Mouse (Mus musculus) heart, adult 2 months (tissue): Measurements from ENCODE around the gene Pum2. TPM values are rescaled to one million over a fixed set of nuclear protein-coding genes. Genes with fewer than 3 reads are reported as not detected.

ENCODE experiments used
- DNase-seq, 2 experiments: peaks; one replicate each; pipeline ENCODE4 v3.0.0; 2021
- H3K27ac ChIP-seq: fragments of 200-600 bp; 2 replicates; pipeline ENCODE4 v1.8.1; 2022
- H3K27me3 ChIP-seq: fragments of 200-500 bp; 2 replicates; pipeline ENCODE4 v1.6.1; 2012; ENCODE audit warnings: mild to moderate bottlenecking, low read length, inconsistent platforms, mixed read lengths; ENCODE audit not compliant: control insufficient read depth, insufficient read depth
- H3K36me3 ChIP-seq: fragments of 200-500 bp; 2 replicates; pipeline ENCODE4 v1.6.1; 2012; ENCODE audit warnings: low read length, inconsistent platforms; ENCODE audit not compliant: control insufficient read depth, insufficient read depth
- H3K4me1 ChIP-seq: fragments of 200-500 bp; 2 replicates; pipeline ENCODE4 v1.6.1; 2011; ENCODE audit warnings: low read length; ENCODE audit not compliant: control insufficient read depth, insufficient read depth
- H3K4me3 ChIP-seq: fragments of 200-600 bp; 2 replicates; pipeline ENCODE4 v1.8.1; 2022
- H3K79me2 ChIP-seq: fragments of 200-500 bp; replicated peaks from 2 replicates; pipeline ENCODE4 v1.6.1; 2012; ENCODE audit warnings: mild to moderate bottlenecking, inconsistent platforms, low read length, moderate library complexity, mixed read lengths; ENCODE audit not compliant: control insufficient read depth, insufficient read depth
- H3K9ac ChIP-seq: fragments of 200-500 bp; 2 replicates; pipeline ENCODE4 v1.6.1; 2012; ENCODE audit warnings: low read depth, mild to moderate bottlenecking, control low read depth, inconsistent platforms, low read length, mixed read lengths
- CTCF ChIP-seq: fragments of 200-600 bp; IDR thresholded peaks from 2 replicates; pipeline ENCODE4 v1.8.1; 2022; ENCODE audit warnings: antibody characterized with exemption, mild to moderate bottlenecking, moderate library complexity
- EP300 ChIP-seq: fragments of 200-500 bp; IDR thresholded peaks from 2 replicates; pipeline ENCODE4 v1.6.1; 2011; ENCODE audit warnings: low read depth, low read length, control low read depth; ENCODE audit not compliant: insufficient read depth
- POLR2A ChIP-seq: fragments of 200-500 bp; IDR thresholded peaks from 2 replicates; pipeline ENCODE4 v1.6.1; 2011; ENCODE audit warnings: mild to moderate bottlenecking, low read depth, low read length, control low read depth; ENCODE audit not compliant: insufficient read depth
- WGBS: fragments of 180-500 bp; shearing (Covaris S2); methylation state at CpG from one replicate; pipeline ENCODE4 v1.1.7; 2018; 5-methylcytosine and 5-hydroxymethylcytosine counted together
- intact Hi-C: fragments of 180-260 bp; cut with DNase I; formaldehyde crosslinking; loops from one replicate; pipeline ENCODE4 v1.15.1; 2025
- polyA plus RNA-seq: library from polyadenylated mRNA; depleted of rRNA; stranded (reverse); fragments of >200 nt; gene quantifications from 2 replicates; pipeline ENCODE4 v1.2.3, GENCODE M21; 2012
- total RNA-seq, 2 experiments: library from RNA; stranded (reverse); gene quantifications; 2 replicates each; pipeline ENCODE4 v1.2.3; 2021

Gene Pum2
- total and polyA plus RNA-seq, 3 experiments, result 38.6 to 130 (median 130) TPM

DNA sequence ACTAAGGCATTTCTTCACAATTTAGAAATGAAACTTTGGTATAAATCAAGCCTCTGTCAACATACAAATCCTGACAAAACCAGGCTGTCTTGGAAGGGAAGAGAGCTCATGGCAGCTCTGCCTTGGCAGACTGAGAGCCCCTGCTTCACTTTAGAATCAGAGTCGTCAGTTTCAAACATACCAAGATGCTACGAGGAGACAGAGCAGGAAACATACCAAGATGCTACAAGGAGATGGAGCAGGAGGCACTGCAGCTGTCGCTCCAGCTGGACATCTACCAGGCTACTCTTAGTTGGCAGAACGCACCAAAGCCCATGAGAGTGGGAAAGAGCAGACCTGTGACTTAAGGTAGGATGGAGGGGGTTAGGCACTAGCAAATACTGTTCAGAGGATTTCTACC is 11.2 kb upstream of the Pum2 start:
- 73% methylated on average over 4 of the region's 4 CpGs for WGBS

DNA sequence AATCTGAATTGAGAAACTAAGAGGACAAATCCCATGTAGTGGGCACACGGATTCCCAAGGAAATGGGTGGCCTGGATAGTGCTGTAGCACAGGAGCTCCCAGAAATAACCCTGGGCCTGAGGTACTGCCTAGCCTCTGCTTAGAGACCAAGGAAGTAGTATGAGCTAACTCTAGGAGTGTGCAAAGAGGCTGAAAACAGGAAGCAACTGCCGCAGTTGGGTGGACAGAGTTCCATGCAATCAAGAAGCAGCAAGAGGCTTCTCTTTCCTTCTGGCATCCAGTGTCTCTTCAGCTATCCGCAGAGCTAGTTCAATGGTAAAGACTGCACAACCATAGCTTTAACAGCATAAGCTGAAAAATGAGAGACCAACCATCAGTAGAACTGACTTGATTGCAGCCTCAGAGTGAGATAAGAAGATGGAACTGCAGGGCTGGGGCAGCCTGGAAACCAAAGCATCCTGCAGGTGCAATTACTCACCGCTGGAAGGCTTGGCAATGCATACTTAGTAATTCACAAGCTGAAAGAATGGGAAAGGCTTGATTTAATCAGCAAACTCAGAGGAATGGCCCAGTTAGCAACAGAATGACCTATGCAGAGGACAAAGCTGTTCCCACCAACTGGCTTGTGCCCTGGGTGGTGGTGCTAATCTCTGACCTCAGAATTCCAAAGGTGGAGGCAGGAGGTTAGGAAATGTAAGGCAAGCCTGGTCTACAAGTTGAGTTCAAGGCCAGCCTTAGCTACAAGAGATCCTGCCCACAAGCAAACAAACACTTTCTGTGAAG is 6.3 kb upstream of the Pum2 start:
- H3K27ac ChIP-seq, result no peak overlapping the region
- H3K9ac ChIP-seq, result no peak overlapping the region
- H3K4me1 ChIP-seq, result no peaks in the 10 kb centered on the region; the same call in 1 of the 2 replicates
- intact Hi-C loops, result no loop called here
- H3K79me2 ChIP-seq, result no peaks in the 10 kb centered on the region
- no peaks in the 10 kb centered on the region for H3K36me3 ChIP-seq
- WGBS, result 76% methylated on average over 4 of the region's 4 CpGs
- TF ChIP-seq EP300, result no peak
- no peaks in the 10 kb centered on the region for H3K27me3 ChIP-seq
- H3K4me3 ChIP-seq, result no peak overlapping the region
- peak in 1 of 2 experiments; percentile 23 for DNase-seq

More for the DNA sequence above, 11.2 kb upstream of the Pum2 start:
- no peak for TF ChIP-seq POLR2A
- TF ChIP-seq EP300, result no peak
- TF ChIP-seq CTCF, result no peak
- no peaks in the 10 kb centered on the region for H3K36me3 ChIP-seq
- H3K27me3 ChIP-seq, result no peaks in the 10 kb centered on the region
- intact Hi-C loops, result no loop called here
- no peak overlapping the region for H3K9ac ChIP-seq
- peaks cover 2% of the 10 kb centered on the region for H3K4me1 ChIP-seq
- no peak overlapping the region for H3K27ac ChIP-seq
- H3K79me2 ChIP-seq, result no peaks in the 10 kb centered on the region
- no peak overlapping the region for H3K4me3 ChIP-seq
- no peak for DNase-seq

GRCm38 (mm10) chr12:8669421-8669820 is 4.5 kb upstream of the Pum2 start:
- WGBS, result 51% methylated on average over 4 of the region's 4 CpGs
- no peak overlapping the region for H3K27ac ChIP-seq
- no peak overlapping the region for H3K9ac ChIP-seq
- TF ChIP-seq POLR2A, result no peak
- no peak for TF ChIP-seq CTCF
- no peak for TF ChIP-seq EP300
- DNase-seq, result no peak
- no peaks in the 10 kb centered on the region for H3K79me2 ChIP-seq
- H3K4me3 ChIP-seq, result no peak overlapping the region
- no peaks in the 10 kb centered on the region for H3K27me3 ChIP-seq
- no peaks in the 10 kb centered on the region for H3K36me3 ChIP-seq
- no peaks in the 10 kb centered on the region; the same call in 1 of the 2 replicates for H3K4me1 ChIP-seq
- intact Hi-C loops, result no loop called here

DNA sequence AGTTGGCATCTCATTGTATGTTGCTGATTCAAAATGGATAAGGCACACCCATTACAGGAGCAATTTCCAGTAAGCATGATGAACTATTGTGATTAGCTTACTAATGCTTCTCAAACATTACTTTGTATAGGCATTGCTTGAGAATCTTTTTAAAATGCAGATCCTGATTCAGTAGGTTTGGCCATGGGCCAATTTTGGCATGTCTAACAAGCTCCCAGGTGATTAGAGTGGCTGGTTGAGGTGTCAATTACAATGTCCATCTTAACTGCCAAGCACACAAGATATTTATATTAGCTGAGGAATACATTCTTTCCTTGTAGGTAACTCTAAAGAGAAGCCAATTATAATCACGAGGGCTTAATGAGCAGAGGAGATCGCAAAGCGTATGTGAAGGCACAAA is 4.1 kb upstream of the Pum2 start:
- Histone ChIP-seq H3K4me3 (no peak overlapping the region), H3K9ac (no peak overlapping the region), H3K79me2 (0 out of 2 replicates have a peak, but pooled peaks cover 1% of the 10 kb centered on the region), H3K4me1 (no peaks in the 10 kb centered on the region; the same call in 1 of the 2 replicates), H3K27ac (no peak overlapping the region), H3K36me3 (no peaks in the 10 kb centered on the region), H3K27me3 (no peaks in the 10 kb centered on the region)
- TF ChIP-seq CTCF, result no peak
- no peak for TF ChIP-seq EP300
- no peak for TF ChIP-seq POLR2A
- no peak for DNase-seq
- 76% methylated on average over 3 of the region's 3 CpGs for WGBS
- intact Hi-C loops, result no loop called here

DNA sequence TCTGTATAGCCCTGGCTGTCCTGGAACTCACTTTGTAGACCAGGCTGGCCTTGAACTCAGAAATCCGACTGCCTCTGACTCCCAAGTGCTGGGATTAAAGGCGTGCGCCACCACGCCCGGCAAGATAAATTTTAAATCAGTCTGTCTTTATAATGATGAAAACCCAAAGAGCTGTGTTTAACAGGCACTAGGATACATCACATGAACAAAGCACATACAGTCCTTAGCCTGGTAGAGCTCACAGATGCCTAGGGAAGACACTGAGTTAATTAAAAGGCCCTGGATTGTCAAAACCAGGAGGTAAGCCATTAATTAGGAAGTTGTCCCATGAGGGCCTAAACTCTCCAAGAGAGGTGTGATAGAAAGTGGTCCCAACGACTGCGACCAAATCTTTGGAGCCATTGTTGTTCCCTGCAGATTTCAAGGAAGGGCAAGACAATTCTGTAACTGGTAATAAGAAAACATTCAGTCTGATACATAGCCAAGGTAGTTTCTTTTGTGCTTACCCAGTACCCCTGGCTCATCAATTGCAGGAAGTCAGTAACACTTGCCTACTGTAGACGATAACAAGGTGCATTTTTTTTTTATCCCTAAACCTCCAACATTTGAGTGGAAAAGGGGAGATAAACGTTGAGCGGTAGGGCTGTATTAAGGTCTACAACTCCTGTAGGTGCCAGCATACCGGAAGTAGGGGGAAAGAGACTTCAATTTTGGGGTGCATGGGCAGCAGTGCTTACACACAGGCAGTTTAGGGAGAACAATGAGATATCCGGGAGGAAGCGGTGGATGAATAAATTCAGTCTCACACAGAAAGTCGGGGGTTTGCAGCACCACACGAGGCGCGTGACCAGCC is 587 bp upstream of the Pum2 start:
- WGBS, result 37% methylated on average over 17 of the region's 17 CpGs
- peak overlapping the region; percentile 97 for H3K27ac ChIP-seq
- H3K79me2 ChIP-seq, result peaks cover 5% of the 10 kb centered on the region; the same call in 1 of the 2 replicates
- peaks cover 9% of the 10 kb centered on the region for H3K4me1 ChIP-seq
- intact Hi-C loops, result no loop called here
- H3K4me3 ChIP-seq, result peak overlapping the region; percentile 75
- no peak for DNase-seq
- no peaks in the 10 kb centered on the region for H3K27me3 ChIP-seq
- H3K36me3 ChIP-seq, result peaks cover 19% of the 10 kb centered on the region
- TF ChIP-seq EP300 (no peak), CTCF (no peak), POLR2A (no peak)
- peak overlapping the region; percentile 73 for H3K9ac ChIP-seq

DNA sequence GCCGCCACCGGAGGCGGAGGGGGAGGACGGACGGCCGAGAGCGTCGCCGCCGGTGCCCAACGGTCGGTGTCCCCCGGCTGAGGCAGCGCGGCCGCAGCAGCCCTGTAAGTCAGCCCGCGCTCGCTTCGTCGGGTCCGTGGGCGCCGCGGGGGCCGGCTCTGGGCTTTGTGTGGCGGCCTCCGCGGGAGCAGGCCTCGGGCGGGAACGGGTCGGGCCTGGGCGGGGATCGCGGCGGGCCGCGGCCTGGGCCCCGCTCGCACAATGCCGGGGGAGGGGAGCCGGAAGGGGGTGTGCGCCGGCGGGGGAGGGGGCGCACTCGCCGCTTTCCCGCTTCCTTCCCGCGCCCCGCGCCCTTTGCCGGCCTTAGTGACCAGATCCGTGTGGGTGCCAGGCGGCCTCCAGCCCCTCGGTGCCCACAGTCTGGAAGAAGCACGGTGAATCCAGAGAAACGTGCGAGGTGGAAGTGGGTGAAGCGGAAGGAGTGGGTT is 487 bp downstream of the Pum2 start:
- Histone ChIP-seq H3K27ac (peak overlapping the region; percentile 97), H3K27me3 (no peaks in the 10 kb centered on the region), H3K4me3 (peak overlapping the region; percentile 75), H3K4me1 (peaks cover 9% of the 10 kb centered on the region), H3K36me3 (peaks cover 19% of the 10 kb centered on the region), H3K79me2 (peaks cover 5% of the 10 kb centered on the region; the same call in 1 of the 2 replicates), H3K9ac (peak overlapping the region; percentile 96)
- no peak for TF ChIP-seq POLR2A
- TF ChIP-seq CTCF, result no peak
- no peak for TF ChIP-seq EP300
- WGBS, result under 1% methylated on average over 45 of the region's 62 CpGs
- DNase-seq, result peak; percentile 80
- intact Hi-C loops, result loop anchor here (1.0 to 2.0 kb wide), 2 partner anchors 34 to 247 kb away; partner anchors contain the start of gene Laptm4a
